Mouse (Mus musculus) cerebellum, adult 2 months (tissue): ENCODE data around the gene Nfic.

ENCODE experiments used
- CTCF ChIP-seq: fragments of 200-500 bp; IDR thresholded peaks from 2 replicates; pipeline ENCODE4 v1.5.1; 2011; ENCODE audit warnings: low read depth, mild to moderate bottlenecking, control low read depth, low read length, moderate library complexity, borderline replicate concordance; ENCODE audit not compliant: insufficient read depth
- POLR2A ChIP-seq: fragments of 200-500 bp; IDR thresholded peaks from 2 replicates; pipeline ENCODE4 v1.6.1; 2011; ENCODE audit warnings: low read length, control low read depth, borderline replicate concordance; ENCODE audit not compliant: insufficient read depth

DNA sequence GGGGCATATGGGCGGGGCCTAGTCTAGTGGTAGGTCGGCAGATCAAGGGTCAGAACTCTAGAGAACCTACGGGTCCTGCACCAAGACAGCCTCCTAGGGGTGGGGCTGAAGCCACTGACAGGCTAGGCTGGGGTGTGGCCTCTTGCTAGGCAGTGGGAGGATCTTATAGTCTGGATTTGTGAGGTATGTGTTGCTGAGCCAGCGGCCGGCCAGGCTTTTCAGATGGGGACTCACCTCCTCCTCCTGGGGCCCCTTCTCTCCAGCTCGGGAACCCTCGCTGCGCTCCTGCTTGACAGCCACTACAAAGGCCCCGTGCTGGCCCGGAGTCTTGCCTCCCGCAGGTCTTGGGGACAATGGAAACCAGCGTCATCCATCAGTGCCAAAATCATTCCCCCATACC is 106.3 kb downstream of the Nfic start:
- TF ChIP-seq CTCF (no peak), POLR2A (no peak)
